Mouse (Mus musculus) retina, embryonic 14.5 days (tissue): ENCODE results near the gene Bmper.

Experiments used
- DNase-seq: peaks from one replicate; pipeline ENCODE4 v3.0.0-alpha.2; 2015; ENCODE audit warnings: low spot score

Bmper gene

GRCm38 (mm10) chr9:23222841-23223548, at the start of gene Bmper:
Gene Bmper (plus strand): TSS chr9:23223076.
- DNase-seq: peak; percentile 68

- no peak for DNase-seq
Observed at GRCm38 (mm10) chr9:23177476-23177875, 45.4 kb upstream of the Bmper start.

- DNase-seq: no peak
Observed at GRCm38 (mm10) chr9:23187181-23187580, 35.7 kb upstream of the Bmper start.

GRCm38 (mm10) chr9:23188136-23188535, 34.7 kb upstream of the Bmper start:
- no peak for DNase-seq

GRCm38 (mm10) chr9:23190950-23191349, 31.9 kb upstream of the Bmper start:
- no peak for DNase-seq

- no peak for DNase-seq
Observed at GRCm38 (mm10) chr9:23191431-23191830, 31.4 kb upstream of the Bmper start.

GRCm38 (mm10) chr9:23192567-23193331, 30.1 kb upstream of the Bmper start:
- no peak for DNase-seq

GRCm38 (mm10) chr9:23198996-23199395, 23.9 kb upstream of the Bmper start:
- DNase-seq: no peak

- DNase-seq: no peak
Observed at GRCm38 (mm10) chr9:23199841-23200240, 23.0 kb upstream of the Bmper start.

- DNase-seq: no peak
Observed at GRCm38 (mm10) chr9:23200828-23201227, 22.0 kb upstream of the Bmper start.

GRCm38 (mm10) chr9:23202431-23202830, 20.4 kb upstream of the Bmper start:
- no peak for DNase-seq

GRCm38 (mm10) chr9:23204339-23205288, 18.3 kb upstream of the Bmper start:
- DNase-seq: no peak

GRCm38 (mm10) chr9:23205304-23205703, 17.6 kb upstream of the Bmper start:
- DNase-seq: no peak

- no peak for DNase-seq
Observed at GRCm38 (mm10) chr9:23205757-23206156, 17.1 kb upstream of the Bmper start.

- no peak for DNase-seq
Observed at GRCm38 (mm10) chr9:23206181-23206580, 16.7 kb upstream of the Bmper start.

GRCm38 (mm10) chr9:23212303-23212702, 10.6 kb upstream of the Bmper start:
- peak; percentile 85 for DNase-seq

- no peak for DNase-seq
Observed at GRCm38 (mm10) chr9:23219754-23220153, 3.1 kb upstream of the Bmper start.

- DNase-seq: no peak
Observed at GRCm38 (mm10) chr9:23221976-23222375, 900 bp upstream of the Bmper start.

GRCm38 (mm10) chr9:23222492-23222840, 410 bp upstream of the Bmper start:
- peak; percentile 61 for DNase-seq

GRCm38 (mm10) chr9:23223549-23224077, 737 bp downstream of the Bmper start:
- DNase-seq: no peak

GRCm38 (mm10) chr9:23233464-23234121, 10.7 kb downstream of the Bmper start:
- no peak for DNase-seq
